Mouse (Mus musculus) lung, adult 2 months (tissue): ENCODE measurements around the gene Gm20388.

Source experiments
- CTCF ChIP-seq: fragments of 200-500 bp; IDR thresholded peaks from 2 replicates; pipeline ENCODE4 v1.5.1; 2011; ENCODE audit warnings: mild to moderate bottlenecking, low read length, control low read depth; ENCODE audit not compliant: insufficient read depth
- POLR2A ChIP-seq: fragments of 200-500 bp; IDR thresholded peaks from 2 replicates; pipeline ENCODE4 v1.6.1; 2011; ENCODE audit warnings: low read depth, mild to moderate bottlenecking, control low read depth, low read length, borderline replicate concordance; ENCODE audit errors: extremely low read depth

GRCm38 (mm10) chr8:121273195-121273594 lies 1362.6 kb downstream of the Gm20388 start:
- TF ChIP-seq CTCF = no peak
- no peak for TF ChIP-seq POLR2A
